Mouse (Mus musculus): ENCODE data around the gene Rcc1l. TPM values are rescaled to one million over a fixed set of nuclear protein-coding genes. Genes with fewer than 3 reads are reported as not detected.

Gene Rcc1l
- polyA plus RNA-seq, 1 experiment = 18.0 TPM

- peak within 1 kb of the TSS; percentile 43 for H3K27ac ChIP-seq (ENCODE audit: control insufficient read depth, insufficient read depth, low read length)
- H3K4me3 ChIP-seq (ENCODE audit: control insufficient read depth, insufficient read depth, low read length) = peak within 1 kb of the TSS; percentile 53
- TF ChIP-seq POLR2A (IDR thresholded peaks at IDR 0.05; ENCODE audit: control insufficient read depth, extremely low read depth, insufficient read depth, low read length, poor library complexity) (peak; percentile 77), CTCF (IDR thresholded peaks at IDR 0.05; ENCODE audit: borderline replicate concordance, control insufficient read depth, extremely low read depth, insufficient read depth, low read length, poor library complexity) (peak; percentile 60; the same call in 1 of the 2 replicates)
- no peaks in the 10 kb centered on the region for H3K36me3 ChIP-seq (ENCODE audit: control insufficient read depth, insufficient read depth, low read length)
- WGBS = under 1% methylated on average over 92 of the region's 92 CpGs
- H3K27me3 ChIP-seq (ENCODE audit: control insufficient read depth, insufficient read depth, low read length) = no peaks in the 10 kb centered on the region
- peak; percentile 99 for DNase-seq
- H3K4me1 ChIP-seq (replicated peaks; ENCODE audit: control insufficient read depth, insufficient read depth, low read length) = peaks cover 23% of the 10 kb centered on the region
These were observed 7.6 kb upstream of the Rcc1l start, which contains the start of gene Gtf2ird2 for GRCm38 (mm10) chr5:134183880-134184808. Gtf2ird2 (plus strand) TSS chr5:134184019.

- Histone ChIP-seq H3K4me1 (replicated peaks; ENCODE audit: control insufficient read depth, insufficient read depth, low read length) (peaks cover 21% of the 10 kb centered on the region), H3K4me3 (ENCODE audit: control insufficient read depth, insufficient read depth, low read length) (peak overlapping the region; percentile 53), H3K36me3 (ENCODE audit: control insufficient read depth, insufficient read depth, low read length) (no peaks in the 10 kb centered on the region), H3K27me3 (ENCODE audit: control insufficient read depth, insufficient read depth, low read length) (no peaks in the 10 kb centered on the region), H3K27ac (ENCODE audit: control insufficient read depth, insufficient read depth, low read length) (peak overlapping the region; percentile 2; the same call in 1 of the 2 replicates)
- 36% methylated on average over 7 of the region's 7 CpGs for WGBS
- TF ChIP-seq POLR2A (IDR thresholded peaks at IDR 0.05; ENCODE audit: control insufficient read depth, extremely low read depth, insufficient read depth, low read length, poor library complexity) (no peak), CTCF (IDR thresholded peaks at IDR 0.05; ENCODE audit: borderline replicate concordance, control insufficient read depth, extremely low read depth, insufficient read depth, low read length, poor library complexity) (no peak)
- no peak for DNase-seq
These were observed 6.6 kb upstream of the Rcc1l start for GRCm38 (mm10) chr5:134183162-134183561.

GRCm38 (mm10) chr5:134182735-134183134 lies 6.2 kb upstream of the Rcc1l start:
- Histone ChIP-seq H3K4me3 (ENCODE audit: control insufficient read depth, insufficient read depth, low read length) (no peak overlapping the region), H3K27ac (ENCODE audit: control insufficient read depth, insufficient read depth, low read length) (no peak overlapping the region), H3K27me3 (ENCODE audit: control insufficient read depth, insufficient read depth, low read length) (no peaks in the 10 kb centered on the region), H3K36me3 (ENCODE audit: control insufficient read depth, insufficient read depth, low read length) (no peaks in the 10 kb centered on the region), H3K4me1 (replicated peaks; ENCODE audit: control insufficient read depth, insufficient read depth, low read length) (peaks cover 18% of the 10 kb centered on the region)
- WGBS = 72% methylated on average over 4 of the region's 4 CpGs
- DNase-seq = no peak
- no peak for TF ChIP-seq CTCF (IDR thresholded peaks at IDR 0.05; ENCODE audit: borderline replicate concordance, control insufficient read depth, extremely low read depth, insufficient read depth, low read length, poor library complexity)
- TF ChIP-seq POLR2A (IDR thresholded peaks at IDR 0.05; ENCODE audit: control insufficient read depth, extremely low read depth, insufficient read depth, low read length, poor library complexity) = no peak

- Histone ChIP-seq H3K36me3 (ENCODE audit: control insufficient read depth, insufficient read depth, low read length) (no peaks in the 10 kb centered on the region), H3K4me3 (ENCODE audit: control insufficient read depth, insufficient read depth, low read length) (no peak overlapping the region), H3K27me3 (ENCODE audit: control insufficient read depth, insufficient read depth, low read length) (no peaks in the 10 kb centered on the region), H3K27ac (ENCODE audit: control insufficient read depth, insufficient read depth, low read length) (no peak overlapping the region), H3K4me1 (replicated peaks; ENCODE audit: control insufficient read depth, insufficient read depth, low read length) (peaks cover 18% of the 10 kb centered on the region)
- DNase-seq = no peak
- WGBS = 84% methylated on average over 3 of the region's 3 CpGs
- TF ChIP-seq POLR2A (IDR thresholded peaks at IDR 0.05; ENCODE audit: control insufficient read depth, extremely low read depth, insufficient read depth, low read length, poor library complexity) (no peak), CTCF (IDR thresholded peaks at IDR 0.05; ENCODE audit: borderline replicate concordance, control insufficient read depth, extremely low read depth, insufficient read depth, low read length, poor library complexity) (no peak)
These were observed 5.6 kb upstream of the Rcc1l start for GRCm38 (mm10) chr5:134182172-134182571.

GRCm38 (mm10) chr5:134179871-134180270 lies 3.3 kb upstream of the Rcc1l start:
- Histone ChIP-seq H3K4me3 (ENCODE audit: control insufficient read depth, insufficient read depth, low read length) (no peak overlapping the region), H3K4me1 (replicated peaks; ENCODE audit: control insufficient read depth, insufficient read depth, low read length) (peaks cover 23% of the 10 kb centered on the region), H3K36me3 (ENCODE audit: control insufficient read depth, insufficient read depth, low read length) (no peaks in the 10 kb centered on the region), H3K27ac (ENCODE audit: control insufficient read depth, insufficient read depth, low read length) (no peak overlapping the region), H3K27me3 (ENCODE audit: control insufficient read depth, insufficient read depth, low read length) (no peaks in the 10 kb centered on the region)
- DNase-seq = peak; percentile 84
- 14% methylated on average over 7 of the region's 7 CpGs for WGBS
- TF ChIP-seq CTCF (IDR thresholded peaks at IDR 0.05; ENCODE audit: borderline replicate concordance, control insufficient read depth, extremely low read depth, insufficient read depth, low read length, poor library complexity) = no peak
- TF ChIP-seq POLR2A (IDR thresholded peaks at IDR 0.05; ENCODE audit: control insufficient read depth, extremely low read depth, insufficient read depth, low read length, poor library complexity) = no peak

GRCm38 (mm10) chr5:134178536-134178935 lies 2.0 kb upstream of the Rcc1l start:
- no peak overlapping the region for H3K4me3 ChIP-seq (ENCODE audit: control insufficient read depth, insufficient read depth, low read length)
- no peak for DNase-seq
- H3K27ac ChIP-seq (ENCODE audit: control insufficient read depth, insufficient read depth, low read length) = no peak overlapping the region
- no peaks in the 10 kb centered on the region for H3K36me3 ChIP-seq (ENCODE audit: control insufficient read depth, insufficient read depth, low read length)
- no peaks in the 10 kb centered on the region for H3K27me3 ChIP-seq (ENCODE audit: control insufficient read depth, insufficient read depth, low read length)
- TF ChIP-seq POLR2A (IDR thresholded peaks at IDR 0.05; ENCODE audit: control insufficient read depth, extremely low read depth, insufficient read depth, low read length, poor library complexity) = no peak
- TF ChIP-seq CTCF (IDR thresholded peaks at IDR 0.05; ENCODE audit: borderline replicate concordance, control insufficient read depth, extremely low read depth, insufficient read depth, low read length, poor library complexity) = no peak
- H3K4me1 ChIP-seq (replicated peaks; ENCODE audit: control insufficient read depth, insufficient read depth, low read length) = peaks cover 19% of the 10 kb centered on the region
- 91% methylated on average over 7 of the region's 7 CpGs for WGBS

Data from thymus, adult 2 months (tissue).